Mouse (Mus musculus) ovary, adult 10 weeks (tissue): ENCODE data around the gene Zfp846. TPM values are rescaled to one million over a fixed set of nuclear protein-coding genes. Genes with fewer than 3 reads are reported as not detected.

Experiments
- polyA plus RNA-seq: library from polyadenylated mRNA; stranded (reverse); fragments of 350-450 nt; fragmentation: Illumina TruSeq; extraction: RNeasy Lipid Tissue Mini Kit (QIAGEN cat#74804); gene quantifications from one replicate; pipeline ENCODE4 v1.2.3, GENCODE M21; 2014

Gene Zfp846
- polyA plus RNA-seq: 30.4 TPM

GRCm38 (mm10) chr9:20581175-20581634 is at the start of gene Zfp846:
Gene Zfp846 (plus strand): TSS chr9:20581291.

GRCm38 (mm10) chr9:20642101-20642895 is 61.2 kb downstream of the Zfp846 start, which contains the start of gene Ubl5:
Gene Ubl5 (plus strand): TSS chr9:20642878.

GRCm38 (mm10) chr9:20644360-20645081 is 63.4 kb downstream of the Zfp846 start, which contains the start of gene Fbxl12:
Gene Fbxl12 (minus strand): TSS chr9:20644767.

GRCm38 (mm10) chr9:20651602-20652259 is 70.6 kb downstream of the Zfp846 start, which contains the start of gene Pin1:
Gene Pin1 (plus strand): TSS chr9:20652095.

Other genes with a start within 250 kb of the Zfp846 start
- gene Olfr18, start 245.2 kb upstream of the Zfp846 start, polyA plus RNA-seq: not detected
- 32.7 TPM for gene Zfp560, start 196.1 kb upstream of the Zfp846 start, polyA plus RNA-seq
- 63.8 TPM for gene Zfp26, start 121.1 kb upstream of the Zfp846 start, polyA plus RNA-seq
- 89.9 TPM for gene Zfp426, start 88.5 kb upstream of the Zfp846 start, polyA plus RNA-seq
- gene Zfp266, start 59.9 kb upstream of the Zfp846 start, polyA plus RNA-seq: 197 TPM
- gene Ubl5, start 61.6 kb downstream of the Zfp846 start, polyA plus RNA-seq: 22.2 TPM
- gene Fbxl12, start 63.5 kb downstream of the Zfp846 start, polyA plus RNA-seq: 2.7 TPM
- gene Pin1, start 70.8 kb downstream of the Zfp846 start, polyA plus RNA-seq: 1.1 TPM
- 5.7 TPM for gene Olfm2, start 165.1 kb downstream of the Zfp846 start, polyA plus RNA-seq
- not detected for gene Col5a3, start 233.8 kb downstream of the Zfp846 start, polyA plus RNA-seq
- not detected for gene Rdh8, start 237.2 kb downstream of the Zfp846 start, polyA plus RNA-seq